Mouse (Mus musculus): Measurements from ENCODE around the gene Lap3.

DNA sequence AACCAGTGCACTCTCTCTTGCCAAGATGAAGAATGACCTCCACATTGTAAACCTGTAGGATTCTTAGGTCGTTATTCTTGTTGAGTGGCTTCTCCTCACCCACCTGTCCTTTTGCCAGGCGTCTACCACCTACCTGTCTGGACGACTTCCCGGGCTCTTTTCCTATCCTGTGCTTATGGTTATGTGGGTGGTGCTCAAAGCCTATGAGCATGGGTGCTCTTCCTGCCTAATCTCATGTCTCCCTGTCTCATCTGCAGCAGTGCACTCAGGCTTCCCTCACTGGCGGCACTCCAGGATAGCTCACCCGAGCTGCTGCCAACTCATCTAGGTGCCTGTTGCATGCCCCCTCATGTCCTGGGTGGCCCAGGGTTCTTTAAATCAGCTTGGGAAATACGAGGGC lies 15.6 kb upstream of the Lap3 start:
- no peak for TF ChIP-seq CTCF (IDR thresholded peaks at IDR 0.05; ENCODE audit: borderline replicate concordance, control insufficient read depth, extremely low read depth, insufficient read depth, low read length, poor library complexity)
- no peak for TF ChIP-seq POLR2A (IDR thresholded peaks at IDR 0.05; ENCODE audit: control insufficient read depth, extremely low read depth, insufficient read depth, low read length, poor library complexity)
